Mouse (Mus musculus) embryo, embryonic 9.5 days (tissue): ENCODE data around the gene Plxna2.

ENCODE experiments used
- DNase-seq: peaks from one replicate; pipeline ENCODE4 v3.0.0-alpha.2; 2017; ENCODE audit errors: extremely low spot score

Gene Plxna2

DNA sequence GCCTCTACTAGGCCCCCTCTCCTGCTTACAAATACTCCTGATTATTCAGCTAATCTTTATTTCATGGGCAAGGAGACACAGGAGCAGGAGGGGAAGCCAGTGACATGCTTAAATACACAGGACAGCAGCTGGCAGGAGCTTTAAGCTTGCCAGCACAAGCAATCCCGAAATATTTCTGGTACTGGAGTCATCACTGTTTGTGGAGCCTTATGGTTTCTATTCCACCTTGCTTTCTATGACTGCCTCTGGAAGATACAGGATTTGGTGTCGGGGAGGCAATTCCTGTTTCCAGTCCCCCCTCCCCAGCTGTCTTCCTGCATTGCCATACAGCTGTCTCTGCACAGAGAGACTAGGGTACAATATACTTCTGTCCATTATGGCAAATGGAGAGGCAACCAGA lies 4.7 kb downstream of the Plxna2 start:
- no peak for DNase-seq

DNA sequence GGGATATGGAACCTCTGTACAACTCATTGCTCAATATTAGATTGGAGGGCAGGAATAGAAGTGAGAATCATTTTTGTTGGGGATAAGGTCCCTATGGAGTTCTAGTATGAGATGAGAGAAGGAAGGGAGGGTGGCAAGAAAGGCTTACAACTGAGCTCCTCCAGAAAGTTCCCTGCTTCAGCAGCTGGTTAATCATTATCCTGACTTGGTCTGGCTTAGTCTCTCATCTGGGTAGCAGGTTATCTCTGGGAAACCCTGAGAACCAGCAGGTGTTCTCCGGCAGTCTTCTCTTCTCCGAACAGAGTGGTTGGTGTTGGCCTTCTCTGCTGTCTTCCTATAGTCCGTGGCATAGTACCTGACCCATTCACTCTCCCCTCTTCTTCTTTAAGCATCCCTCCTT lies 5.6 kb downstream of the Plxna2 start:
- no peak for DNase-seq

DNA sequence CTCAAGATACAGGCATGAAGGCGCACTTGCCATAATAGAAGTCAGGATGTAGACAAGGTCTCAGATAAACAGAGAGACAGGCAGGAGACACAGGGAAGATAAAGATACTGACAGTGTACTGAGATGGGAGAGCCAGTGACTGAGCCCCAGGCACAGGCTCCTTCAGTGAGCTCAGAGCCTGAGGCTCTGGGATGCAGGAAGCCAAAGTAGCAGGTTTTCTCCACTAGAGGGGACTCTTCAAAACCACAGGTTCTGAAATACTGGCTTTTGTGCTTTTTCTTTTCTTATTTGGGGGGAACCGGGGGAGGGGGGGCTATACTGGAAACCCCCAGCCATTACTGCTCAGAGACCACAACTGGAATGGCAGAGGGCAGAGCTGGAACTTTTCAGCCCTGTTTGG lies 6.4 kb downstream of the Plxna2 start:
- DNase-seq: no peak

DNA sequence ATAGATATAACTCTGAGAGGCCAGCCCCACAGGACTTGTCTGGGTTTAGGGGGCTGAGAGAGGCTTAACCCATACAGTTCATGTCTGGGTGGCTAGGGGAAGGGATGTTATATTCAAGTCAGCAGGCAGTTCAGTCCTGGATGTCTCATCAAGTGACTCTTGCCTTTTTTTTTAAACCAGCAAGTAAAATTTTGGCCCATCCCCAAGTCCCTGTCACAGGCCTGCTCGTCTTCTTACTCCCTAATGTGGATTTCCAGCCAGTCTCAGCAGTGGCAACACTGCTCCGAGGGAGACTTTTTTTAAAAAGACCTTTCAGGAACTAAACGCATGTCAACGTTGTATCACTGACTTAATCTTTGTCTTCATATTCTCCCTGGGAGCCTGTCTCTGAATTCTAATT lies 7.0 kb downstream of the Plxna2 start:
- DNase-seq: no peak

DNA sequence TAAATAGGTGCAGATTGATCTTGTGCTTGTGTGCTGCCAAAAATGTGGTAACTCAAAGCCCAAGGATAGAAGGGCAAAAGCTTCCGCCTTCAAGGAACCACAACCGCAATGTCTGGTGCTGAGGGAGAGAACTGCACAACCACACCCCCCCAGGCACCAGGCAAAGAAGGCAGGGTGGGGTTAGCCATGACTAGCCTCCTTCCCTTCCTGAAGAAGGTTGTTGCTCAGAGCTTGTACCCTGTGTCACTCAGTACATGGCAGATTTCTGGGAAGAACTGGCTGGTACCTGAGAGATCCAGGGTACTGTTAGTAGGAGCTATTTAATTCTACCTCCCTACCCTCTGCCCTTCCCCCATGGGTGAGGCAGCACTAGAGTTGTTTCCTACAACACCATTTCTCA lies 8.1 kb downstream of the Plxna2 start:
- no peak for DNase-seq

DNA sequence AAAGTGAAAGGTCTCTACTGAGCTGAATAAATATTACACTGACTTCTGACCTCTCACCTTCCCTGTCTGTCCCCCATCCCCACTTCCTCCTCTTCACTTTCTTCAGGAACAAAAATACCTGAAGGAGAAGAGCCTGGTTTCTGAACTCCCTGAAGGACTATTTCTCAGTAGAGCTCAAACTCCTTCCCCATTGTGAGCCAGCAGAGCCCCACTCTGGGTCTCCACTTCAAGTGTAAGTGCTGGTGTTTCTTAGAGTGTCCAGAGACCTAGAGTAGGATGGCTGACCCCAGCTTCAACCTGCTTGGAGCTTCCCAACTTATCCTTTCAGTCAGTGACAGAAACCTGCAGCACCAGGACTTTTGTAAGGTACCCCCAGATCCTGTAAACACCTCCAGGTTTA lies 9.3 kb downstream of the Plxna2 start:
- no peak for DNase-seq

DNA sequence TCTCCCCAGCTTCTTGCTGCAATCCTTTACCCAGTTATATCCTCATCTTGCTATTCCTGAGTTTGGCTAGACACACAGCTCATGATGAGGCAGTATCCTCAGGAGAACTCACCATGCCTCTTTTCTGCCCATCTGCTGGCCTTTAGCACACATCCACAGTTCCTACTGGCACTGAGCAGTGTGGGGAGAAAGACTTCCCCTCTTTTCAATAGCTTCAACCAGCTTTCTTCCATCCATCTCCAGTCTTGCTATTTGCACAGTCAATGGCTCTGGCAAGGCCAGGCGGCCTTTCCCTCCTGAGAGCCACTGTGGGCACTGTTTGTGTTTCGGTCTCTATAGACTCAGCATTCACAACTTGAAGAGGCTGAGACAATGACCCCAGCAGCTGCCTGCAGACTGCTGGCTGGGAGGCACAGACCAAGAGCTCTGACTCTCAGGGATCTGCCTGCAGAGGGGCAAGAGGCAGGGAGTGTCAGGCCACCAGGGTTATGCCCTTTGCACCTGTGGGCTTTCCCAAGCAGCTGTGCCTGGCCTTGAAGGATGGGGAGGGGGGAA lies 11.2 kb downstream of the Plxna2 start:
- DNase-seq: peak; percentile 69

DNA sequence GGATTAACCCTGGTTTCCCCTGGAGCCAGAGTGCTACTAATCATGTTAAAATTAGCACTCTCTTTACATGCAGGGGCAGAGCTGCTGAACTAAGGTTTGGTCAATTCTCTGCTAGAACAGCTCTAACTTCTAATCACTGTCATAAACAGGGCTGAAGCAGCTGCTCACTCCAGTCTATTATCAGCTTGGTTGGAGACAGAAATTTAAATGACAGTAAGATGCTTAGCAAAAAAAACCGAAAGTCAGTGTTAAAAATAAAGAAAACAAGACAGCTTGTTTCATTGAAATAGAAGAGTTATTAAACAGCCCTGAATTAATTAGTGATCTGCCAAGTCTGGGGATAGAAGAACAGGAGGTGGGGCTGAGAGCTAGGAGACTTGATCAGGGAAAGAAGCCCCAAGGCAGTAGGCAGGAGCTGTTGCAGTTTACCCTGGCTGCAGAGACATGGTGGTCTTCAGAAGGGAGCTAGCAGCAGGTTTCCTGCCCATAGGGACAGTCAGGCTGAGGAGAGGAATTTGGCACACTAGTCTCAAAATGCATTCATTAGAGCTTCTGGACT lies 12.6 kb downstream of the Plxna2 start:
- DNase-seq: no peak

DNA sequence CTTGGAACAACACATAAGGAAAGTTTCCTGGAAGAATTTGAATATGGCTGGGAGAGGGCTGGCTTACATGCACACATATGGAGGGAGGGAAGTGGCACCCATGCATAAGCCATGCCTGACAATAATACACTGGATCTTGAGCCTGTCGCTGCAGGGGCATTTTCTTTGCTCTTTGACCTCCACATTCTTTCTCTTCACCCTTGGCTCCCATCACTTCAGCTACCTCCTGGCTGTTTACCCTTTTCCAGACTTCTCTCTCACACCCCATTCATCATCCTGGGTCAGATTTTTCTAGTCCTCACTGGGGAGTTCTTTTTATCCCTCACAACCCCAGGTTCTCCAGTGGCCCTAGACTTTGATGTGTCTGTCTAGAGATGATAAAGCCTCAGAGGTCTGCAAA lies 13.6 kb downstream of the Plxna2 start:
- DNase-seq: no peak

DNA sequence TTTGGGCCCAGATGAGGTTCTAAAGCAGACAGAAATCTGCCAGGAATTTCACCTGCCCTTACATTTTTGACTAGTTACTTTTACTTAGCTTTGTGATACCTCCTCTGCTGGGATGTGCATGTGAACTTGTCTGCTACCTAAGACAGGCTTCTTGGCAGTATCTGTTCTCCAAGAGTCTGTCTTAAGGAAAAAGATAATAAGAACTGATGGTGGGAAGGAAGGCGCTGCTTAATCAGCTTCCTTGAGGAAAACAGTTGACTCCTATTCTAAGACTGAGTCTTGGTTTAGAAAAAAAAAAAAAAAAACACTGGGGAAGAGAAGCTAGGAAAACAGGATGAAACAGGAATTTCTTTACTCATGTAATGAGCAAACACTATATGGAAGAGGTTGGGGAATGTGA lies 14.0 kb downstream of the Plxna2 start:
- DNase-seq: no peak

DNA sequence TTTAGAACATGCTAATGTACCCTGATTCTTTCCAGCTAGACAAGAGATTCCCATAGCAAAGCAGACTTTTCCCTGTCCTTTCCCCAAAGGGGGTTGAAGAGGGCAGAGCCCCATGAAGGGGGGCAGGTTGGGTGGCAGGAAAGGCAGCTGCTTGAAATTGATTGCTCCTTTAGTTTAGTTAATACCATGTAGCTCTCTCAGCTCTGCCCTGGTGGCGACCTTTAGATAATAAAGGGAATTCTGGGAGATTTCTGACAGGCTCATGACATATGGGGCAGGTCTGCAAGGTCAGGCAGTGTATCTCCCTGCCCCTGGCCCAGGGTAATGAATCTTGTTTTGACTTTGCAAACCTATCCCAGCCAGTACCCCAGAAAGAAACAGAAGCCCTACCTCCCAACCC lies 17.4 kb downstream of the Plxna2 start:
- no peak for DNase-seq

DNA sequence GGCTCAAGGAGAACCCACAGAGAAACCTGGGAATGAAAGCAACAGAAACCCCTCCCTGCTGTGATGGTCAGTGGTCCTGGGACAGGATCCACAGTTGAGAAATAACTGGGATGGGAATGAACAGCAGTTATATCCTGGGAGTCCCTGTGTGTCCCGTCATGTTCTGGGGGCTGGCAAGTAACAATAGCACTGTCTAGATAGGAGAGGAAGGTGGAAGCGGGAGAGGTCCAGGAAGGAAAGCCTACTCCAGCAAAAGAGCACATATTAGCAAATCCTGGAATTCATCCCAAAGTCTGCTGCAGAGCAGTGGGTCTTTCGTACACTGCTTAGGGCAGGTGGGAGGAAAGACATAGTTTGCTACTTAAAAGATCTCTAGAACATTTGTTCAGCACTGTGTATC lies 17.9 kb downstream of the Plxna2 start:
- no peak for DNase-seq

DNA sequence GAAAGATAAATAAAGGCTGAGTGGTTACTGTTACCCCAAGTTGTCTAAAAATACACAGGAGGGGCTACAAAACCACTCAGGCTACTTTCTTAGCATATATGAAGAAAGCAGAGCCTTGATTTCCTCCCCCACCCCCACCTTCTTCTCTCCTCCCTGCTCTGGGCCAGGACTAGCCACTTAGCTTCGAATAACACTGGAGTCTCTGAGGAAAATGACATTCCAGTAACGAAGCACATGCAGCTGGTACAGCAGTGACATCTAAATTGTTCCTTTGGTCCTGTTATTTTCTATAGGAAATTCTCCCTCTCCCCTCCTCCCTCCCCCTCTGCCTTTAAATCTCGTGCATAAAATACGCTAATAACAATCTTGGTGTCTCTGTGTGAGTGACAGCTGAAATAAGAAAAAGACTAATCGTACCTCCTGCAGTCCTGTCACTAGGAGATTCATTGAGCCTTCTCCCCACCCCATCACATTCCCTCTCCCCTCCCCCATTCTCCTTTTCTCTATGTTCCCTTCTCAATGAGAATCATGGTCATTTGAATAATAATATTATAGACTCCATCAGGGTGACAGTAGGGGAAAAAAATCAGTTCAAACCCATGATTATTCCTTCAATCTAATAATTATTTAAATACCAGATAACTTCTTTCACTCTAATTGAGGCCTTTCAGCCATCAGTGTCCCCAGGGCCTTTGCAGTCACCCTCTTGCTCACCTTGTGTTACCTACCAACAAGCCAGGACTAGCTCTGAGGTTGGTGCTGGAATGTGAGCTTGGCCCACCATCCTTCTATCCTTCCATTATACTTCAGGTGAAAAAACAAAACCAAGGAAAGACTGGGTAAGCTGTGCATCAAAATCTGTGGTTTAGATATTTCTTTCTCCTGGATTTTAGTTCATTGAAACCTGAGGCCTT lies 19.6 kb downstream of the Plxna2 start:
- DNase-seq: no peak

DNA sequence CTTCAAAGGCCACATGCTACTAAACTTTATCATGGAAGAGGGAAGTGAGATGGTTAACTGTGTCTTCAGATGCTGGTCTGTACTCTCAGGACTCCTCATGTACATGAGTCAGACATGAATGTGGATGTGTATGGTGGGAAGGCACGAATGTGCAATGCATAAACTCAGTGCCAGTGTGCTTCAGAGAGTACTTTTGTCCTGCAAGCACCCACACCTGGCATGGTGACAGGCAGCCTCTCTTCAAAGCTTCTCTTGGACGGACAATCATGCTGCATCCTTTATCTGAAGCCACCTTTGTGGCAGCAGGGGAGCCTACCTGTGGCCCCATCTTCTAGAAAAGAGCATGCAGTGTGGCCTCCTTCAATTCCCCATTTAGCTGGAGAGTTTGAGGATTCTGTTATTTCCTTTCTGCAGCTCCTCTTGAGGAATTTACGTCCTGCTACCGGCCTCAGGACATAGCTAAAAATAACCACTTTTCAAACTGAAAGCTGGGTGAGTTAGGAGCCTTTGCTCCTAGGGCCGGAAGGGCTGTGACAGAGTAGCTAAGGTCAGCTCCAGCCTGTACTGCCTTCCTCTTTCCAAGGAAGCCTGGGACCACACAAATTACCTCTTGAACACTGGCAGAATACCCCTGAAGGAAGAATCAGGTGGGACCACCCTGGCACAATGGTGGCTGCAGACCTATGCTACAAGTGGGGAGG lies 23.7 kb downstream of the Plxna2 start:
- no peak for DNase-seq

DNA sequence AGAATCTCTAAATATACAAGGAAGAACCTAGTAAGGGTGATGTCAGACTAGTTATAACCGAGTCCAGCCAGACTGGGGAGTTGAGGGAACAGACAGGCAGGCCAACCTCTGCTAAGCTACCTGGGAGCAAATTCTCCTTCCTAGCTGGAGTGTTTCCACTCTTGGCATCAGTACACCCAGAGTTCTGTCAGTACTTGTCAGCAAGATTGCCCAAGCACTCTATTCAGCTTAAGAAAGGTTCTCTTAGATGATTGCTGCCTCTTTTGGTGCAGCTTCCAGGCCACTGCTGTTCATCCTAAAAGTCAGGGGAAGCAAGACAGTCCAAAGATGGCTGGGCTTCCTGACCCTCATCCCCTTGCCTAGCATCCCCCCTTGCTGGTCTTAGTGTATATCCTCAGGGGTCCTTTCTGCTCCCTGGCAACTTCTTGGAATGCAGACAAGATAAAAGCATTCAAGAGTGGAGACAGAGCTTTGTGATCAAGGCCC lies 24.3 kb downstream of the Plxna2 start:
- no peak for DNase-seq

DNA sequence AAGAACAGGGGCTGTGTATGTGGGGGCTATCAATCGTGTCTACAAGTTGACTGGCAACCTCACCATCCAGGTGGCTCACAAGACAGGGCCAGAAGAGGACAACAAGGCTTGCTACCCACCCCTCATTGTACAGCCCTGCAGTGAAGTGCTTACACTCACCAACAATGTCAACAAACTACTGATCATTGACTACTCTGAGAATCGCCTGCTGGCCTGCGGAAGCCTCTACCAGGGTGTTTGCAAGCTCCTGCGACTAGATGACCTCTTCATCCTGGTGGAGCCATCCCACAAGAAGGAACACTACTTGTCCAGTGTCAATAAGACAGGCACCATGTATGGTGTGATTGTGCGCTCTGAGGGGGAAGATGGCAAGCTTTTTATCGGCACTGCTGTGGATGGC lies 25.9 kb downstream of the Plxna2 start:
- no peak for DNase-seq

DNA sequence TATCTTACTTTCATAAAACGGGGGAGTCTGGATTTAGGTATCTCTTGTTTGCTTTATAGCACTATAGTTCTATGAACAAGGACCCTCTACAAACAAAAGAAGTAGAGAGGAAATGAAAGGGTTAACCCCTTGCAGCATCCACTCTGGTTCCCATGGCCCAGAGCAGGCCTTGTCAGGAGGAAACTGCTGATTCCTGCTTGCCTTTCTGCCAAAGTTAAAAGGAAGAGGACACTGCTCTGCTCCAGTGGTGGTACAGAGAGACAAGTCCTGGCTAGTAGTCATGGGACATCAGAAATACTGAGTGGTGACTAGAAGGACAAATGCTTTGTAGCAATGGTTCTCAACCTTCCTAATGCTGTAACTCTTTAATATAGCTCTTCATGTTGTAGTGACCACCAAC lies 27.9 kb downstream of the Plxna2 start:
- DNase-seq: no peak

DNA sequence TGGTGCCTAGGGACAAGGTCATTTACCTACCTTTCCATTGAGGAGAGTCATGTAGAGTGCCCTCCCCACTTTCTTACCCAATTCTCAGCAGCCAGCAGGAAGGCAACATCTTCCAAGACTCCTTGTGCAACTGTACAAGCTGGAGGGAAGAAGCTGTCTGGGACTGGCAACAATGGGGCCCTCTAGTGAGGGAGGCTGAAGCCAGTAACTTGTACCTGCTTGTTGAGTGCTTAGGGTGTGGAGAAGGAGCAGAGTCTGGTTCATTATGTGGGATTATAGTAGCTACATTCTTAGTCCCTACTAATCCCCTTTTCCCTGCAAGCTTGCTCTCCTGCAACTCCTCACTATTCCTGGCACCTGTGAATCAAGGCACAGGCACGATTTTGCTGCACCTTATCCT lies 32.1 kb downstream of the Plxna2 start:
- no peak for DNase-seq

DNA sequence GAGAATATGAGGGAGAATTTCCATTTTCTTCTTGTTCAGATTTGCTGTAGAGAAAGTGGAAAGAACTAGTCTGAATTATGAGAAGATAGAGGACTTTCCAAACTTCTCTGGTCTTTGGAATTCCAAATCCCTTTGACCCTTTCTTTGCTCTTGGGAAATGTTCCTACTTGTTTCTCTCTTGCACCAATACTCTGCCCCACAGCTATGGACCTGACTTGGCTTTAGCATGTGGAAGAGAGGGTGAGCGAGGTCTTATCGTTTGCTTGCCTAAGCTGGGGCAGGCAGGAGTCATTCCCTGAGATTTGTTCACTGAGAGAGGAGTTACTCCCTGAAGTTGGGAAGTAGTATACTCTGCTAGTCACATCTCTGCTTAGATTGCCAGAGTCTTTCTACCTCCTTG lies 32.5 kb downstream of the Plxna2 start:
- no peak for DNase-seq

DNA sequence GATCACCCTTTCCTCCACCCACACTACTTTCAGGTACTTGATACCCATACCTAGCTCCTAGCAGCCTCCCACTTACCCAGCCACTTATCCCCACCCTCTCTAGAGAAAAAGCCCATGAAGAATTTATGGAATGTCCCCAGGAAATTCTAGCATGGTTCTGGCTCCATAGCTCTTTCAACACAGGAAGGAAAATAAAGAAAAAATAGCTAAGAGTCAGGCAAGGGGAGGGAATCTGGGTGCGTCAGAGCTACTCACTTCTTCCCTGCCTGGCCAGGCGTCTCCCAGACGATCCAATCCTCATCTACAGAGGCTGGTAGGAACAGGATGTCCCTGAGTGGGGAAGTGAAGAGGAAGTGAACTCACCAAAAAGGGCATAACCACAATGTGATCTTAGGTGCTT lies 34.0 kb downstream of the Plxna2 start:
- no peak for DNase-seq

DNA sequence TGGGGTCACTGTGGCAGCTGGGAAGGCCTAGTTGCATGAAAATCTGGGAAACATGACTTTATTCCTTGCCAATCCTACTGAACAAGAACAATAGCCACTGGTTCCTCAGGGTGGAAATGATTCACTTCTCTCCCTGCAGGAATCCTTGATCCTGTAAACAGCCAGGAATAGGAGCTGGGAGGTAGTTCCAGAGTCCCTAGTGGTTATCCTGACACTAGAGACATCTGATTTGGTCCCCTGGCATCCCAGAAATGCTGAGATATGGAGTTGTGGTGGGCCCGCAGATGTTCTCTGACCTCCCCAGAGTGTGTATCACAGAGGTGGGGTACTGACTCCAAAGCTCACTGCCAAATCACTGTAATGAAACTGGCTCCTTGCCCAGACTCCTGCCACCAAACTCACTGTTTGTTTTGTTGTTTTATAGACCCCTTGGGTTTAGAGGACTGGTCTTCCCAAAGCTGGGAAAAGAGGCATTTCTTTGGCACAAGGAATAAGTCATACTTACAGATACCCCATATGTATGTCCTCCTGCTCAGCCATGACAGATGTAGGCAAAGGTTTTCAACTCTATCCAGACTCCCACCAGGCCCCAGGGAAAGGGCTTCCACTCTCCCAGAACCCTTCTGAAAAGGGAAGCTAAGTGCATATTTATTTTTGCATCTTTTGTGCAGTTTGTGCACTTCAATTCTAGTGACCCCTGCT lies 40.6 kb downstream of the Plxna2 start:
- DNase-seq: no peak
